Mouse (Mus musculus) brain, embryonic 14.5 days (tissue): ENCODE data around the gene Hcn1.

Experiments
- CTCF ChIP-seq: fragments of 200-500 bp; IDR thresholded peaks from 2 replicates; pipeline ENCODE4 v1.5.1; 2012; ENCODE audit warnings: inconsistent platforms, mild to moderate bottlenecking, moderate library complexity, borderline replicate concordance; ENCODE audit not compliant: insufficient read depth, insufficient read length; ENCODE audit errors: extremely low read depth
- POLR2A ChIP-seq: fragments of 200-500 bp; IDR thresholded peaks from 2 replicates; pipeline ENCODE4 v1.6.1; 2012; ENCODE audit warnings: mild to moderate bottlenecking, inconsistent platforms, borderline replicate concordance; ENCODE audit not compliant: poor library complexity, insufficient read depth, insufficient read length, severe bottlenecking; ENCODE audit errors: extremely low read depth

DNA sequence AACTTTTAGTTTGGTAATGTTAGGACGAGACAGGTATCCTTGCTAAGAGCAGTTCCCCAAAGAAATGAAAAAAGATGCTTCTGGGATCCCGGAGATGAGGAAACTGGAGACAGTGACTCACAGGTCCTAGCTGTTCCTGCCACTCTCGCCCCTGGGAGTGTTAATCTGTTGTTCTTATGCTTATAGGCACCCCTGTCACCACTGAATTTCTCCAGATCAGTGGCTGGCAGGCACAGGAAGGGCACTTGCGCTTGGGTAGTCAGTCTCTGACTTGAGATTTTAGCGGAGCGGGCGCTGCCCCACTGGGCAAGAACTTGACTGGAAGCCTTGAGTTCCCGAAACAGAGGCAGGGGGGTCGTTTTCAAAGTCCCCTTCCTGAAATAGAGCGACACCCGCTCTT lies 1.3 kb downstream of the Hcn1 start:
- TF ChIP-seq CTCF, result no peak
- TF ChIP-seq POLR2A, result no peak
